Mouse (Mus musculus) 3T3-L1 (cell line): ENCODE data around the gene Micu1.
"Not testable (repeated sequence)": the region's sequence is repeated elsewhere in the genome, so short reads cannot be mapped to it uniquely, and the experiment has no call there.

Experiments
- DNase-seq: peaks from one replicate; pipeline ENCODE4 v3.0.0-alpha.2; 2015; ENCODE audit warnings: low read depth, low spot score

Micu1 gene

DNA sequence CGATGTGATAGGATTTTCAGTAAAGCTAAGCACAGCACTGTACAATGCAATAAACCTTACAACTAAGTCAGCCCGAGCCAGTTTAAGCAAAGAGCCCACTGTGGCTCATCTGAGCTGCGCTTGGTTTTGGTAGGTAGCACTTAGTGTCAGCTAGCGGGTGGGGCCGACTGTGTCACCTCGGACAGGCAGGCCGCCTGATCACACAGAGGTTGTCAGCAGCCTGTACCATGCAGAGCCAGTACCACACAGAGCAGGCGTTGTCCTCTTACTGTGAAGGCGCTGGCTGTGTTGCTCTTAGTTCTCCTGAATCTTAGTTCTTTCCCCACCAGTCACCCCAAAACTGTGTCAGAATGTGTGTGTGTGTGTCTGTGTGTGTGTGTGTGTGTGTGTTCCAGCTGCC is 146.7 kb downstream of the Micu1 start:
- no peak for DNase-seq

DNA sequence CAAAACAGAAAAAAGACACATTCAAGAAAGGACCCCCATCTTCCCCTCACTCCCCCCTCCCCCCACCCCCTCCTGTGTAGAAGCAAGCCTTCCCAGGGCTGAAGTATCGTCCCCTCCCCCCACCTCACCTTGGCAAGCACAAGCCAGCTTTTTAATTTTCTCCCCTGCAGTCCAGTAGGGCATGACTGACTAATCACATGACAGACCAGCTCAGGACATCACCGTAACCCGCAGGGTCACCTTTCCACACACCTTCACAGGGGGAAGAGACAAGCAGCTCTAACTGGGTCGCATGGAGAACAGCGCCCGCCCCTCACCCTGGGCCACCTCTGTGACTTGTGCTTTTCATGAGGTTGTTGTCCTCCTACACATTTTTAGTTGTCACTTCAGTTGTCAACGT is 147.1 kb downstream of the Micu1 start:
- no peak for DNase-seq

DNA sequence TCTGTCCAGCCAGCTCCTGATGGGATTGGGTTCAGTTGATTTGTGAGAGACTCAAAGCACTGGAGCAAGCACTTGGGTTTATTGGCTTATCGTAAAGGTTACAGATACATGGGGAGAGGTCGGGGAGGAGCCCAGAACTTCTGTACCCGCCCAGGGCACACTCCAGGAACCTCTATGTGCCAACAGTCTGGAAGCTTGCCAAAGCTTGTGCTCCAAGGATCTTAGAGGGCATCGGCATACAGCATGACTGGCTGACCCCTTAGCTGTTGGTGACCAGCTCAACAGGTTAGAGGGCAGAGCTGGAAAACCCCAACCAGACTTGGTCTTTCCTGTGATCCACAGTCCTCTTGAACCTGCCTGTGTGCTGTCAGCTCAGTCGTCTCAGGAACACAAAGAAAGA is 154.9 kb downstream of the Micu1 start:
- no peak for DNase-seq

DNA sequence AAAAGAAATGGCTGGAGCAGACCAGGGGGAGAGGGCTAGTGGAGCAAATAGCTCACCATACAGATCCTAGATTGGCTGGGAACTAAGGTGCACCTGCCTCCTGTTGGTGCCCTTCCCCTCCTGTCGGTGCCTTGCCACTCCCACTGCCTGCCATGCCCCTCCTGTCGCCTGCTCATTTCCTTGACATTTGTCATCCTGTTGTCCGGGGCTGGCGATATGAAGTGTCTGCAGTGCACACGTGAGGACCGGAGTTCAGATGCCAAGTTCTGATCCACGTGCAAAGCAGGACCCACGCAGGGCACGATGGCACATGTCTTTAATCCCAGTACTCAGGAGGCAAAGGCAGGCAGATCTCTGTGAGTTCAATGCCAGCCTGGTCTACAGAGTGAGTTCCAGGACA is 158.4 kb downstream of the Micu1 start:
- DNase-seq = no peak

DNA sequence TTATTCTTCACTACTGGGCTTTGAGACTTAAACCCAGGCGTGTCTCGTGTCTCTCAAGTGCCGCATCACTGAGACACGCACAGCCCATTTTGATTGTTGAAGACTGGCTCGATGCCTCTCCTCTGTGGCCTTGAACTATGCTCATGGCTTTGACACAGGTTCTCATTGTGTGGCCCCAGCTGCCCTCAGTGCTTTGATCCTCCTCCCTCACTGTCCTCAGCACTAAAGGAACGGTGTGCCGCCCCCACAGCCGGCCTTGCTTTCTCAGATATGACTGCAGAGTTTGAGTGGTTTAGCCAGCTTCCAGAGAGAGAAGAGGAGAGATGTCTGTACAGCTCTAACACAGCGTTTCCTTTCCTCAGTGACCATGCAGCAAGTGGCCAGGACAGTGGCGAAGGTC is 158.9 kb downstream of the Micu1 start:
- DNase-seq = no peak

DNA sequence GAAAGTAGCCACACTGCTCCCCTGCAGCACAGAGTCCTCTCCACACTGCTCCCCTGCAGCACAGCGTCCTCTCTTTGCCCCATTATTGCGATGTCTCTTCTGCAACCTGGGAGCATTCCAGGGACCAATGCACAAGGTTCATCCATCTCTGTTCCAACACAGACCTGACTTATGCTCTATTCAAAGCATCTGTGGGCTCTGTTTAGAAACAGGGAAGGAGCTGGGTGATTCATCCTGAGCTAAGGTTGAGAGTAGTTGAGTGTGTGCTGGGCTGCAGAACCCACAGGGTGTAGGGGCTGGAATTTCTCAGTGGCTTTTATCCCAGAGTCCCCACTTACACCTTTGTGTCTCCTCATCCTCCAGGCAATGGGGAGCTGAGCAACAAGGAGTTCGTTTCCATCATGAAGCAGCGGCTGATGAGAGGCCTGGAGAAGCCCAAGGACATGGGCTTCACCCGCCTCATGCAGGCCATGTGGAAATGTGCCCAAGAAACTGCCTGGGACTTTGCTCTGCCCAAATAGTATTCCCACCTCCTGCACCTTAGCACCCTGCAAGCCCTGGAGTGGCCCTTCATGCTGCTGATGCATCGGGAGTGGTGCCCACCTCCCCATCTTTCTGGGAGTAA is 160.7 kb downstream of the Micu1 start:
- no peak for DNase-seq

DNA sequence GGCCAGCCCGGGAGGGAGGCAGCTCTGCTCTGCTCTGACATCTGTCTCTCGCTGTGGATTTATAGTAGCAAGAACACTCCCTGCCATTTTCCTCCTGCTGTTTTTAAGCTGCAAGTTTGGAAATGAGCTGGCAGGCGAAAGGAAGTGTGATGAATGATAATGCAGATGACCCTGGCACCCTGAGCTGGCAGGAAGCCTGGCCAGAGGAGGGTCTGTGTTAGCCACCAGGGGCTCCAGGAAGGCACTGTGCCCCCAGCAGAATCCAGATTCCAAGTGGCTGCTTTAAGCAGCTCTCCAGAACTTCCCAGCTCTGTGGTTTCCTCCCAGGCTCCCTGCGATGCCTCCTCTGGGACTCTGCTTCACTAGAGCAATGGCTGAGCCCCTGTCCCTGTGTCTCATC is 161.3 kb downstream of the Micu1 start:
- DNase-seq = no peak

DNA sequence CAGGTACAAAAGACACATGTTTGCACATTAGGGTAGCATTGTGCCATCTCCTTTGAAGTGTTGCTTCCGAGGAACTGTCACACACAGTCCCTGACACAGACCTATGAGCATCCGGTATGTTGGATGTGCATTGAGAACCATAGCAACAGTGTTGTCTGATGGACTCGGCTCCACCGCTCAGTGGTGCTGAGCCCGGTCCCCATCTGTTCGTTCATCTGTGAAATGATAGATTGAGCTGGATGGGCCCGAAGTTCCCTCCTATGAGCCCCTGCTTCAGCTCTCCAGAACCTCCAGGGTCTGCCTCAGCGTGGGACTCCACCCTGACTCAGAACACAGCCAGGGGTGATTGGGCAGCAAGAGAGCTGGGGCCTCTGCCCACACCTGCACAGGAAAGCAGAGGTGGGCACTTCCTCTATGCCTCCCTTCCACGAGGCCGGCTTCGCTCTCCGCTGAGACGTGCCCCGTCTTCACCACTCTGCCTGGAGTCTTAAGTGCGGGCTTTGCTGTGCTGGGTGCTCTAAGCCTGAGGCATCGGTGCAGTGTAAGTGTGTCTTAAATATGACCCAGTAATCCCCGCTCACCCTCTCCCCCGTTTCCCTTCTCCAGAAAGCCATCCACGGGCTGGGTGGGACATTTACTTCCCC is 162.1 kb downstream of the Micu1 start:
- no peak for DNase-seq

DNA sequence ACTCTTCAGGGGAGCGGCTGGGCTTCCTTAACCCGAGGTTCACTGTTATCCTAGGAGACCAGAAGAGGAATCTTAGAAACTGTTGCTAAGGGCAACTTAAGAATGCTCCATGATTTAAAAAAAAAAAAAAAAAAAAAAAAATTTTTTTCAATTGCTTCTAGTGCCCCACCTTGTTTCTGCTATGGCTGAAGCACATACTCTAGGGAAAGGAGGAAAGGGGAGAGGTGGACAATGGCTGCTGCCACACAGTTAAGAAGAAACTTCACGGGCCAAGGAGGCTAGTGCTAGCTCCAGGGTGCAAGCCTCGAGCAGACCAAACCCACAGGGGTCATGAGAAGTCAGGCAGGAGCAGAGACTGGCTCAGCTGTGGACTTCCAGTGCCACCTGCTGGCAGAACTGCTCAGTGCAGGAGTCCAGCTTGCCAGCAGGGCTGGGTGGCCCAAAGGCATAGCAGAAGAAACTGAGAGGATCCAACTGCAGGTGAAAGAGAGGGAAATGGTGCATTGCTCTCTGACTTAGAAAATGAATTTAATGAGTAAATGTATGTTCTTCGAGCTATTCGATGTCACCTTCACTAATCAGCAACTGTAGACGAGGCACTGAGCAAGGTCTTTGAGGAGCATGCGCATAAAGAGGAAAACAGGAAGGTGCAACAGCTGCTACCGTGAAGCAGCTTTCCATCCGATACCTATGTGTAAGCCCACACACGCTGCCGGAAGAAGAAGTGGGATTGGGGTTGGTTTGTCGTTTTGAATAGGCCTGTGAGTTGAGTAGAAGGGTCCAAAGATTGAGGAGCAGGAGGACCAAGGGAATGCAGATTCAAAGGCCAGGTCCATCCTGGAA is 162.8 kb downstream of the Micu1 start:
- peak; percentile 87 for DNase-seq

DNA sequence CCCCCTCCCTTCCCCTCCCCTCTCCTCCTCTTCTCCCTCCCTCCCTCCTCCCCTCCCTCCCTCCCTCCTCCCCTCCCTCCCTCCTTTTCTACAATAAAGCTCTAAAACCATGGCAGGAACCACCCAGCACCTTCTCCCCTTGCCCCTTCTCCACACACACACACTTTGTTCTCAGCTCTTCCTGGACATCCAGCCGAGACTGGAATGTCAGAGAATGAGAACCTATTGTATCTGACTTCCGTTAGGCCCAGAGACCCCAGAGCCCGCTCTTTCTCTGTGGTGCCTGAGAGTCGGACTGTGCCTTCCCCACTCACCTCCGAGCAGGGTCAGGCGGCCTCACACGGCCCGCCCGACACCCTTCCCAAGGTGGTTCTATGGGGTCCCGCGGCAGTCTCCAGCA is 166.0 kb downstream of the Micu1 start:
- no peak for DNase-seq

DNA sequence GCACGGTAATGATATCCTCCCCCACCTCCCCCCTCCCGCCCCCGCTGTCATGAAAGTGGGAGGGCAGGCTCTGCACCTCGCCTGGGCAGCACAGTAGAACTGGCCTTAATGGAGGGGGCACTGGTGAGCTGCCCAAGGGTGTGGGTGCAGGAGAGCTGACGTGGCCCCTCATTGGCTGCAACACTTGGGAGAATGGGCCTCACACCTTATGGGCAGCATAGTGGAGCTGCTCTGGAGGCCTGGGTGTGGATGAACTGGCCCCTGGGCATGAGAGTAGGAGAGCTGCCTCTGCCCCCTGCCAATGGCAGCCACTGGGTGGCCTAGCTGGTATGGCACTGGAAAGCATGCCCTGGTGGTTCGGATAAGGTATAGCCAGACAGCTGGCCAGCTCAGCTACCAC is 167.8 kb downstream of the Micu1 start:
- no peak for DNase-seq

DNA sequence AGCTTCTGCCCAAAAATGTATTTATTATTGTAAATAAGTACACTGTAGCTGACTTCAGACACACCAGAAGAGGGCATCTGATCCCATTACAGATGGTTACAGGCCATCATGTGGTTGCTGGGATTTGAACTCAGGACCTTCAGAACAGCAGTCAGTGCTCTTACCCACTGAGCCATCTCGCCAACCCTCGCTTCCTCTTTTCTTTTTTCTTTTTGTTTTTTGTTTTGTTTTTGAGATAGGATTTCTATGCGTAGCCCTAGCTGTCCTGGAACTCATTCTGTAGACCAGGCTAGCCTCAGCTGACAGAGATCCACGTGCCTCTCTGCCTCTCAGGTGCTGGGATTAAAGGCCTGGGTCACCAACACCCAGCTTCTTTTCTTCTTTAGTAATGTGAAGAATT is 170.4 kb downstream of the Micu1 start:
- not testable (repeated sequence) for DNase-seq

DNA sequence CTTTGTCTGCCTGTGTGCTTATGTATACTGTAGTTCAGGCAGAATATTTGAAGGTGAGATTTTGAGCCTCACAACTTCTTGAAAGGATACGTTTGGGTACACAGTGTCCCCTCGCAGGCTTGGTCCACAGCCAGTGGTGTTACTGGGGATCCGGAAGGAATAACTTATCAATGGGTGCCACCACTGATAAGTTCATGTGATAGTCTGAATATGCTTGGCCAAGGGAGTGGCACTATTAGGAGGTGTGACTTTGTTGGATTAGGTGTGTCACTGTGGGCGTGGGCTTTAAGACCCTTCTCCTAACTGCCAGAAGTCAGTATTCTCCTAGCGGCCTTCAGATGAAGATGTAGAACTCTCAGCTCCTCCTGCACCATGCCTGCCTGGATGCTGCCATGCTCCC is 170.9 kb downstream of the Micu1 start:
- DNase-seq = no peak

DNA sequence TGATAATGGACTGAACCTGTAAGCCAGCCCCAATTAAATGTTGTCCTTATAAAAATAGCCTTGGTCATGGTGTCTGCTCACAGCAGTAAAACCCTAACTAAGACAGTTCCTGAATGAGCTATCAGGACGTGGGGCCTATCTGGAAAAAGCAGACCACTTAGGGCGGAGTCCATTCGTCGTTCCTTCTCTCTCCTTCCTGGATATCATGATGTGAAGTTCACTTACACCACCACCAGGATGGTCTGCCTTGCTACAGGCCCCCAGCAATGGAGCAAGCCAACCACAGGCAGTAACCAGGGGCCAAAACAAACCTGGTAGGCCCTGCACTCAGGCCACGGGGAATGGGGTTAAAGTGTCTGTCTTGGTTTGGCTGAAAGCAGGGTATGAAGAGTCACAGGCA is 171.3 kb downstream of the Micu1 start:
- no peak for DNase-seq

DNA sequence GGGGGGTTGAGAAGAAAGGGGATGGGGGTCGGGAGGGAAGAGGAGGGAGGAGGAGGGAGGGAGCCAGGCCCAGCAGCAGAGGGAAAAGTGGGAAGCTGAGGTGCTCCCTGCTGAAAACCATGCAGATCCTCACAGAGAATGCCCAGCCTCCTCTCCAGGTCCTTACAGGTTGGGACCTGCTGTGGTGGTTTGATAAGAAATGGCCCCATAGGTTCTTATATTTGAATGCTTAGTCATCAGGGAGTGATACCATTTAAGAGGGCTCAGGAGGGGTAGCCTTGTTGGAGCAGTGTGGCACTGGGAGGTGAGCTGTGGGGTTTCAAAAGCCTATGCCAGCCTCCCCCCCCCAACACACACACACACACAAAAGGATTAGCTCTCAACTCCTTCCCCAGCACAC is 173.1 kb downstream of the Micu1 start:
- DNase-seq = no peak

DNA sequence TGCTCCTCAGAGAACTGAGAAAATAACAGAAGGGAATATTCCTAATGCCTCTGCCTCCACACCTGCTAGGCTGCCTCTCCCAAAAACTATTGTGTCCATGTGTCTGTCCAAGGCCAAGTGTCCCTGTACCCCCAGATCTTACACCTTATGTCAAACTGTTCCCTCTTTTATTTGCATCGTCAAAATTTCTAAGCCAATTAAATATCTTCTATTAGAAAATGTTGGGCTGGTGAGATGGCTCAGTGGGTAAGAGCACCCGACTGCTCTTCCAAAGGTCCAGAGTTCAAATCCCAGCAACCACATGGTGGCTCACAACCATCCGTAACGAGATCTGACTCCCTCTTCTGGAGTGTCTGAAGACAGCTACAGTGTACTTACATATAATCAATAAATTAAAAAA is 174.4 kb downstream of the Micu1 start:
- DNase-seq = not testable (repeated sequence)

DNA sequence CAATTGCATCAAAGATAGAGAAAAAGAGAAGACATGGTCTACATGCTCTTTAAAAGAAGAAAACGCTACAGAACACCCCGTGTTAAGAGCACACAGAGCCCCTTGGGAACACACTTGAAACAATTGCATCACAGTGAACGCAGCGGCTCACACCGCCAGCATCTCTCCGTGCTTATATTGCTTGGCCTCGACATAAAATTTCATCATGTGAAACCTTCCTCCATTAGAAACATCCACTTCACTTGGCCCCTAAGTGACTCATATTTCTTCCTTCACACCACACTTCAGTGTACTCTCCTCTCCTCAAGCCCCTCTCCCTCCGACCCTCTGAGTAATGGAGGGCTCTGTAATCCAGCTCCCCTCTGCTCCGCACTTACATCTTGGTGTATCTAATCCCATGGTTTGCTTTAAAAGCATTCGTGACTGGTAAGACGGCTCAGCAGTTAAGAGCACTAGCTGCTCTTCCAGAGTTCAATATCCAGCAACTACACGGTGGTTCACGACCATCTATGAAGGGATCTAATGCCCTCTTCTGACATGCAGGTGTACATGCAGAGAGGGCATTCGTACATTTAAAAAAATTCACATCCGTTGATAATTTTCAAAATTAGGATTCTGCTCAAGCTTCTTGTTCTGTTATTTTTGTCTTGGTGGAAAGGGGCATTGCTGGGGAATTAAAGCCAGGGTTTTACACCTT is 175.3 kb downstream of the Micu1 start:
- no peak for DNase-seq

DNA sequence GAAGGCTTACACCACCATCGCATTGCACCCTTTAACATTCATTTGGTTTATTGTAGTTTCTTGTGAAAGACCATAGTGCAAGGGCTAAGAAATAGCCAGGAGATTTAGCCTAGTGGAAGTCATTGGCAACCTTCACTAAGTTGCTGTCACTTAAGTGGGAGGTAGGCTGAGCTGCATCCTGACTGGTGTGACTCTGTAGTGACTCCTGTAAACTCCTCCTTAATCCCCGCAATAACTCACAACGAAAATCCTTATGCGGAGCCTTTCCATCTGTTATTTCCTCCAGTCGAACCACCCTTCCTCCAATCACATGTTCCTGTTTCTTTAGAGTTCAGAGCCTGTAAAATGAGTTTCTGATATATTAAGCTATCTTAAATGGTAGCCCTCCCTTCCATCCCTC is 176.5 kb downstream of the Micu1 start:
- peak; percentile 68 for DNase-seq

DNA sequence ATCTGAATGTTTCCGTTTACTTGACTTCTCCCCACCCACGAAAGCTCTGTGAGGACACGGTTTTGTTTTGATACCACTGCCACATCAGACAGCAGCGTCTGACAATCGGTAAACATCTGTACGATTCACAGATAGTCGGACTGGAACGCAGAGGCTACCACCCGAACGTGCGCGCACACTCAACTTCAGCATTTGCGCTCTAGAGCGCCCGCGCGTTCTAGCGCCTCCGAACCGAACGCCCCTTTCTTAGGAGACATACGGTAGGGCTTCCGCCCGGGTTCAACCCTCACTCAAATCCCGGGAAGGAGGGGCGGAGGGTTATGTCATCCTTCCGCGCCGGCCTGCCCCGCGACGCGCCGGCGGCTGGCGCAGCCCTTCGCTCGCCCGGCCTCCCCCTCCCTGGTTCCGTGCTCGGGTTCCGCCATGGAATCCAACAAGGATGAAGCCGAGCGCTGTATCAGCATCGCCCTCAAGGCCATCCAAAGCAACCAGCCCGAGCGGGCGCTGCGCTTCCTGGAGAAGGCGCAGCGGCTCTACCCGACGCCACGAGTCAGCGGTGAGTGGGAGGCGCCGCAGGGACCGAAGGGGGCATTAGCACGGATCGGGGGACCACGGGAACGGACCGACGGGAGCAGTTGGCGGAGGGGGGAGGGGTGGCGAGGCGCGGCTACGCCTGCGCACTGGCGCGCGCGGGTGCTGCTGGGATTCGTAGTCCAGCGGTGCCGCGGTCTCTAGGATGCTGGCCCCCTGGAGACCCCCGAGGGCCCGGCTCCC is 177.2 kb downstream of the Micu1 start, which contains the start of gene Dnajb12:
Dnajb12 (plus strand) TSS at position 302 of the 774 bp plus-strand sequence.
- peak; percentile 95 for DNase-seq

DNA sequence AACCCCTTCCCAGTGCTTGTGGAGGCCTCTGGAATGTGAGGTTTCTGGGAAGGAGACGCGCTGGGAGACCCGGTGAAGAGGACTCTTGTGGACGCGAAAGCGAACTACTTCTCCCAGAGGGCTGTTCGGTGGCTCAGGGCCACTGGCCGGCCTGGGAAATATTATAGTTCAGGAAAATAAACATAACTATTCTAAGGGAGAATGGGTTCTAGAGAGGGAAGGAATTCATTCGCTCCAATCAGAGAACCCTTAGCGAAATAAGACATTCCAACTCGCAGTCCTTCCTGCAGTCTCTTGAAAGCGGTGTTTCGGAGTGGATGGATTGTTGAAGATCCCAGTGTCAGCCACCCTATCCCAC is 177.7 kb downstream of the Micu1 start:
- DNase-seq = peak; percentile 77

DNA sequence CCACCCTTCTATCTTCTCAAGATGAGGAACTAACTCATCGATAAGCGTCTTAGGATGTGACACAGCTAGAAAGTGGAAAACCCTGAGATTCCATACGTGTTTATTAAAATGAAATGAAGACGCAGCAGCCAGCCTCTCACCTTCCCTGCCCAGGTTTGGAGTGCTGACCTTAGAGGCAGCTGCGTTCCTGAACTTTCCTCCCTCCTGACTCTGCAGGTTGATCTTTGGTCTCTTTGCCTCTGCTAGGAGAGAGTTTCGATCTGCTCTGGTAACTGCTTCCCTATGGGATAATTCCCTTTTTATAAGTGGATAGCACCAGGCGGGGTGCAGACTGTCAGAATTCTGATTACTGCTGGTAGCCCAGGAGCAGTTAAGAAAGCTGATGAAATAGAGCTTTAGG is 178.6 kb downstream of the Micu1 start:
- DNase-seq = no peak
